Mouse (Mus musculus) heart, adult 8-10 months (tissue): ENCODE results near the gene Fuz. TPM values are rescaled to one million over a fixed set of nuclear protein-coding genes. Genes with fewer than 3 reads are reported as not detected.
A peak's percentile ranks its signal among the peaks of the same experiment; 100 is the strongest.

Experiments
- DNase-seq: peaks from one replicate; pipeline ENCODE4 v3.0.0; 2022; ENCODE audit warnings: low spot score
- total RNA-seq, 4 experiments: library from RNA; stranded (reverse); gene quantifications; 2 replicates each; pipeline ENCODE4 v1.2.4; 2022

The Fuz gene
- total RNA-seq, 4 experiments from 2014 or later, result 14.9 to 18.5 (median 17.4) TPM

GRCm38 (mm10) chr7:44888256-44889105, 7.4 kb upstream of the Fuz start:
- no peak for DNase-seq

- DNase-seq, result no peak
Measured at GRCm38 (mm10) chr7:44890180-44890579, 5.7 kb upstream of the Fuz start.

DNA sequence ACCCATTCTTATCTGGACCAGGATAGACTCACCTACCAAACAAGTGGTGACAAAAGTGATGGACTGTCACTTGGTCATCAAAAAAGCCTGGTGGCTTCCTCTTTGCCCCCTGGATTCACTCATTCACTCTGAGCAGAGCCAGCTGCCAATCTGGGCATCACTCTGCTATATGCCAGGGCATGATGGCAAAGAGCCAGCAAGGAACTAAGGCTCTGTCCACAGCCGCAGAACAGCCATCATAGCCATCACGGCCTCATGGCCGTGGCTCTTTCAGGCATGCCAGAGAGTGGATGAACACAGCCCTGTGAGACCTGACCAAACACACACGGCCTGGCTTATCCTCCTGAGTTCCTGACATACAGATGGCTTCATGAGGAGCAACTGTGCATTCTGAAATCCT, 5.1 kb upstream of the Fuz start:
- DNase-seq, result no peak

GRCm38 (mm10) chr7:44891611-44892010, 4.3 kb upstream of the Fuz start:
- DNase-seq, result no peak

DNA sequence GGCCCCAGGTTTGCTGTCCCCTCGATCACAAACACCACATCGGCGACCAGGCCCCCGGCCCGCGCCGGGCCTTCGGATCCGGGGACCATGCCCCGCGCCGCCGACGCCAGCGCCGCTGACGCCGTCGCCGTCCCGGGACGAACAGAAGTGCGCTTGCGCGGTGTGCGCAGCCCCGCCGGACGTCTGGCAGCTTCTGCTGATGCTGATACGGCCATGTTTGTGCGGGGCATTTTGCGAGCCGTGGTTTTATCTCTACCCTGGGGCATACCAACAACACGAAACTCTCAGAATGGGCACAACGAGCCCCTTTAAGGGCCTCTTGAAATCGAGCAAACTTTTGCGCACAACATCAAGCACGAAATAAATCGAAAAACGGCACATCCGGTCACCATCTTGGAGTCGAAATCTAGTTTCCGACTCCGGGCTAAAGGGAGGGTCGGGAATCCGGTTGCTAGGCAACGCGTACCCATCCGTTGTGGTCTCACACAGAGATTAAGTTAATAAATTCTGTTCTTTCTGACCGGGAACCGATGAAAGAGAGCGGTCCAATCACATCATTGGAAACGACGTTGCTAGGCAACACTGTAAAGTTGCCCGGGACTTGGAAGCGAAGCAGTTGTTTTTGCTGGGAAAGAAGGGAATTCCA, 3.5 kb upstream of the Fuz start, which contains the start of gene Med25:
Gene Med25, minus strand, starts transcription at position 437 of the 646 bp plus-strand sequence.
- DNase-seq, result peak; percentile 91

- no peak for DNase-seq
Measured at GRCm38 (mm10) chr7:44893197-44893596, 2.7 kb upstream of the Fuz start.

DNA sequence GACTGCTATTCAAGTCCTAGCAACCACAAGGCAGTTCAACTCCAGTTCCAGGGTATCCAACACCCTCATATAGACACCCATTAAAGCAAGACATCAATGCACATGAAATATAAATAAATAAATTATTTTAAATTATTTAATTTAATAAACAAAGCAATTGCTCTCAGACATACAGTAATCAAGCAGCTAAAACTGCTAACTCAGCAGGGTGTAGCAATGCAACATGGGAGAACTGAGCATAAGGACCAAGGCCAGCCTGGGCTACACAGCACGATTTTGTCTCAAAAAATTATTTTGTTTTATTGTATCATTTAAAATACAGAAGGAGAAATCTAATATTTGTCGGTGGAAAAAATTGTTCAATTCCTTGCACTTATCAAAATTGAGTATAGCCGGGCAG, 1.7 kb upstream of the Fuz start:
- DNase-seq, result no peak

DNA sequence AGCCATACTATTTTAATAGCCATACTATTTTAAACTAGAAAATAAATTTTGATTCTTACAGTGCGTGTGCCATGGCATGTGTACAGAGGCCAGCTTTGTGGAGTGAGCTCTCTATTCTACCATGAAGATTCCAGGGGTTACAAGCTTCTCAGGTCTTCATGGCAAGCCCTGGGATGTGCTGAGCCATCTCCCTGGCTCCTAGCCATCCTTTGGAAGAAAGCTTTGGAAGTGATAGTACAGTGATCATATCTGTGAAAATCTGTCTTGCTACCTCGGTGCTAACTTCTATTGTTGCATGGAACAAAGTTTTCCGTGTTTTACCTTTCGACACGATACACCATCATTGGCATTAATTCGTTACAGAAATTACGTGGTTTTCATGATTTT, 680 bp upstream of the Fuz start:
- DNase-seq, result no peak

- no peak for DNase-seq
Measured at GRCm38 (mm10) chr7:44896499-44896898, 620 bp downstream of the Fuz start.

DNA sequence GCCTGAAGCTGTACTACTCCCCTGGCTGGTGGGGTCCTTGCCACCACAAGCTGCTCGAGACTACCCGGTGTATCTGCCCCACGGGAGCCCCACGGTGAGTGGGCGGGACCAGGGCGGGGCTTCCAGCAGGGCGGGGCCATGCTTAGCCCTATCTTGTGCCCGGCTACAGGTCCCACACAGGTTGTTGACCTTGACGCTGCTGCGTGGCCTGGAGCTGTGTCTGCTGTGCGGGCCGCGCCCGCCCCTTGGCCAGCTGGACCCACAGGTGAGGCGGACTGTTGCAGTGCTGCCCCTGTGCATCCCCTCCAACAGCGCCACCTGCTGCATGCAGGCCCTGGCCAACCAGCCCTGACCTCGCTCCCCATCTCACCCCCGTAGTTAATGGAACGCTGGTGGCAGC, 2.7 kb downstream of the Fuz start:
- no peak for DNase-seq

DNA sequence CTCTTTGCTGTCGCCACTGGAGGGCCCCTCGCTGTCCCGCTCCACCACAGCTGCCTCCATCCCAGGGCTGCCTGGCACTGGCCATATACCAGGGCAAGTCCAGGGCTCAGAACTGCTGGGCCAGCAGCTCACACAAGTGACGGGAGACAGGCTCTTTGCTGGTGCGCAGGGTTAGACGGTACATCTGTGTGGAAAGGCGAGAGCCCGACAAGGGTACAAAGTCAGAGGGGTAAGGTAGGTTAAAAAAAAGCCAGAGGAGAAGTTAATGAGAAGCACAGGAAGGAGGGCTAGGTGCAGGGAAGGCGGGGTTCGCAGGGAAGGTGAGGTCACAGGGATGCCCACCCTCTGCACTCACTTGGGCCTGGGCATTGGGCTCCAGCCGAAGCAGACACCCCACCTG, 4.8 kb downstream of the Fuz start:
- no peak for DNase-seq

DNA sequence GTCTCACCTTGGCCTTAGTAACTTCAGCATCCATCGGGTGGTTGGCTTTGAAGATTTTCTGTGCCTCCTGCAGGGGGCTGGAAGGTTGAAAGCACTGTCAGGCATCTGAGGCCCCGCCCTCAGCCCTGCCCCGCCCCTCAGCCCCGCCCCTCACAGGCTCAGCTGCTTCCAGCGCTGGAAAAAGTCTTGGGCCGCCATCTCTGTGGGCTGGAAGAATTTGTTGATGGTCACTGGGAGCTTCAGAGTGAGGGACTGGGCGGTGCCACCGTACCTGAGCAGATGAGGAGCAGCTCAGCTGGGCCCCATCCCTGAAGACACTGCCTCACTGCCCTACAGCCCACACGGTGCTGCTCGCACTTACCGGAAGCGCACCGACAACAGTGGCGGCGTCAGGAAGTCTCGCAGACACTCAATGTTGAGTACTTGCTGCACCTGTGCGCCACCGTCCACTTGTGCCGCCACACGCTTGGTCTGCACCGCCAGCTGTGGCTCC, 5.4 kb downstream of the Fuz start:
- DNase-seq, result no peak

DNA sequence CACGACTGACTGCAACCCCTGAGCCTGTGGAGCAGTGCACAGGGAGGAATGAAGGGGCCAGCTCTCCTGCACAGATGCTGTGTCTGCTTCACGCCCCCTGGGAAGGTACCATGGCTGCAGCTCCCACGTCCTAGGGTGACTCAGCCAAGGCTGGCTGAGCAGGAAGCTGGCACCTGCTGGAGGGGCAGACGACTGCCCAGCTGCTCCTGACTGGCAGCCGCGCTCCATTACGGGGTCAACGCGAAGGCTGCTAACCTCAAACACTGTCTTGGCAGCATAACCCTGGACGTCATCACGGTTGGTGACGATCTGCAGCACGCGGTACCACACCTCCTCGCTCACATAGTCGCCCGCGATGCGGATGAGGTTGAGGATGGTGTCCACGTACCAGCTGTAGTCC, 9.6 kb downstream of the Fuz start:
- DNase-seq, result no peak

- DNase-seq, result no peak
Measured at GRCm38 (mm10) chr7:44908706-44909476, 13.0 kb downstream of the Fuz start.

DNA sequence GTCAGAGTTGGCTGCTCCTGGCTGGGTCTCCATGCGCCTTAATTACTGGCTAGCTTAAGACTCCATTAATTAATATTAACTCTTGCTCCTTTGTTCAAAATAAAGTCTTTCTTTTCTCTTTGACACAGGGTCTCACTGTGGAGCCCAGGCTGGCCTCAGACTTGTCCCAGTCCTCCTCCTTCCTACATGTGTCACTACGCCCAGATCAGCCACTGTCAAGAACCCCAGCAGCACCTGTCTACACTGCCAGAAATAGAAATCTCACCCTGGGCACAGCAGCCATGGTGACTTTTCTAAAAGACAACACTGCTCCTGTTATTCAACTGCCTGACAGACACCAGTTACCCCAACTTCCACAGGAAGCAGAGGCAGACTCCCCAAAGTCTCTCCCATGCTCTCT, 18.5 kb downstream of the Fuz start:
- DNase-seq, result no peak

DNA sequence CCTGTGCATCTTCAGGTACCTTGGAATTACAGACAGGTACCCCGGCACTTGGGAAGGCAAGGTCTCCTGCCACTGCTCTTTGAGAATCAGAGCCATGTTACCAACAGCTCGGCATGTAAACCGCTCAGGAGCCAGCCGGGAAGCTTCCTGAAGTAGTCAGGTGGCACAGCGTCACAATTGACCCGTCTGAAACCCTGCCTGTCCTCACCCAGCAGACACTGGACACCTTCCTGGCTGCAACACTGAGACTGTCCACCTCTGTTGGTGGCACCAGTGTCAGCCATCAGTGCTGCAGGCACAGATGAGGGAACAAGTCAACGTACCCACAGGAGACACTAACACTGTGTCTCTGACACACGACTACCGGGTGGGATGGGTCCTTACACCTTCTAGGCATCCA, 19.4 kb downstream of the Fuz start:
- no peak for DNase-seq

DNA sequence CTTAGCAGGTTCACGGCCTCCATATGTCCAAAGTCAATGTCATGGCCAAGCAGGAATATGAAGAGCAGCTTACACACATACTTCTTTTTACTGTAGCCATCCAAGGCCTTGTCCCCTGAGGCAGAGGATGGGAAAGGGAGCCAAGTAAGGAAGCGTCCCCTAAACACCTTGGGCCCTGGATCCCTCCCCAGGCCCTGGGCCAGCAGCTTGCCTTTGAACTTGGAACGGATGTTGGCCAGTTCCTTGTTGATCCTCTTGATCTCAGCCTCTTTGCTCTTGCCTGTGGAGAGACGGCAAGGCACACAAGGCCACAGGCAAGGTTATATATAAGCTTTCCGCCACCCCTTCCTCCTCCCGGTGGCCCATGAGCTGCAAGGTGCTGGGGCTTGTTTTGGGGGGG, 20.3 kb downstream of the Fuz start:
- no peak for DNase-seq

DNA sequence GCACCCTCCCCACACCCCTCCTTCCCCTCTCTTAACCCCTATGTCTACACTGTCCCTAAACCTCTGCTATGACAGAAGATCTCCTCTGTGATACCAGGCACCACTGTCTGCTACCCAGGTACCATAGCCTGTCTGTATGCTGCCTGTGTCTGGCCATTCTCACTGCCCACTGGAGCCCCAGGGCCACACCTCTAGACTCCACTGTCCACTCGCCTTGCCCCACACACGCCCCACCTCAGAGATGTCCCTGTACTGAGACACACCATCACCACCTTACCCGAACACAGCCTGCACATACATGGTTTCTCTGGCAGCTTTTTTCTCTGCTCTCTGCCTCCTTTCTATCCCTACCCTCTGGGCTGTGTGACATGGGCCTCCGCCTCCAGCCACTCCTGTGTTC, 21.0 kb downstream of the Fuz start:
- DNase-seq, result no peak

GRCm38 (mm10) chr7:44918219-44918618, 22.3 kb downstream of the Fuz start:
- DNase-seq, result no peak

GRCm38 (mm10) chr7:44919127-44919526, 23.2 kb downstream of the Fuz start:
- DNase-seq, result no peak

DNA sequence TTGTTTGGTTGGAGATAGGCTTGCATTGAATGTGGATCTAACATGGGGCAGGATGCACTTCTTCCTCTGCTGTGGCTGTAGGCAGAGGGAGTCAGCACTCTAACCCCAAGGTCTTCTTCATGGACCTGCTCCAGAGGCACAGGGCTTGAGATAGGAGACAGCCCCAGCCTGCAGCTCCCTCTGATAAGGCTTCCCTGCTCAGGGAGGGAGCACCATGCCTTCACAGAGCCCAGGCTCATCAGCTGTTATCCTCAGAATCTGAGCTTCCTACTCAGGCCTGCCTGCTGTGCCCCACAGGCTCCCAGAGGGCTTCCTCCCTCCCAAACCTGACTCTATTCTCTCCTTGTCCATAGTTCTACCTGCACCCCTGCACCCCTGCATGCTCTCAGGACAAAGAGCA, 26.7 kb downstream of the Fuz start:
- no peak for DNase-seq

- no peak for DNase-seq
Measured at GRCm38 (mm10) chr7:44925468-44925867, 29.6 kb downstream of the Fuz start.
